Mouse (Mus musculus) c-Kit-negative CD71-positive TER-119-positive erythroid progenitor cells, embryonic 14.5 days (primary cell): ENCODE measurements around the gene Anapc4.

Experiments used
- DNase-seq: peaks from one replicate; pipeline ENCODE4 v3.0.0-alpha.2; 2013; ENCODE audit warnings: low read depth, low spot score

The Anapc4 gene

DNA sequence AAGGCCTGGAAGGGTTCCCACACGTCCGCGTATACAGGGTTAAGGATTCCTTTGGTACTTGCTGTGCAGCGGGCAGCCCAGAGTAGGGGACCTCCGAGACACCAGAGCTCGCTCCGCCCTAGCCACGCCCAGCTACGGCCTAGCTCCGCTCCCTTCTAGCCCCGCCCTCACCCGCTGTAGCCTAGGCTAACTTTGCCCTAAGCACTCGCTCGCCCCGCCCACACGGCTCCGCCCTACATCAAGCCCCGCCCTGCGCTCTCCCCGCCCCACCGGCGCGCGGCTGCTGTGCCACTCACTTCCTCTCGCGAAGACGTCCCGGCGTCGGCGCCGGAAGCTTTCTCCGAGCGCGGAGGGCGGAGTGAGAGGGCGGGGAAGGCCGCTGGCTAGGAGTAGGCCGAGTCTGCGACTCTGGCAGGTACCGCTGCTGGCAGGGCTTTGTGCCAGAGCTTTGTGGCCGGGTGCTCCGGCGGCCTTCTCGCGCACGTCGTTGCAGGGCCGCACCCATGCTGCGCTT lies at the start of gene Anapc4:
TSS of gene Anapc4 (plus strand) at position 252 of the 514 bp plus-strand sequence.
- DNase-seq: peak; percentile 98

DNA sequence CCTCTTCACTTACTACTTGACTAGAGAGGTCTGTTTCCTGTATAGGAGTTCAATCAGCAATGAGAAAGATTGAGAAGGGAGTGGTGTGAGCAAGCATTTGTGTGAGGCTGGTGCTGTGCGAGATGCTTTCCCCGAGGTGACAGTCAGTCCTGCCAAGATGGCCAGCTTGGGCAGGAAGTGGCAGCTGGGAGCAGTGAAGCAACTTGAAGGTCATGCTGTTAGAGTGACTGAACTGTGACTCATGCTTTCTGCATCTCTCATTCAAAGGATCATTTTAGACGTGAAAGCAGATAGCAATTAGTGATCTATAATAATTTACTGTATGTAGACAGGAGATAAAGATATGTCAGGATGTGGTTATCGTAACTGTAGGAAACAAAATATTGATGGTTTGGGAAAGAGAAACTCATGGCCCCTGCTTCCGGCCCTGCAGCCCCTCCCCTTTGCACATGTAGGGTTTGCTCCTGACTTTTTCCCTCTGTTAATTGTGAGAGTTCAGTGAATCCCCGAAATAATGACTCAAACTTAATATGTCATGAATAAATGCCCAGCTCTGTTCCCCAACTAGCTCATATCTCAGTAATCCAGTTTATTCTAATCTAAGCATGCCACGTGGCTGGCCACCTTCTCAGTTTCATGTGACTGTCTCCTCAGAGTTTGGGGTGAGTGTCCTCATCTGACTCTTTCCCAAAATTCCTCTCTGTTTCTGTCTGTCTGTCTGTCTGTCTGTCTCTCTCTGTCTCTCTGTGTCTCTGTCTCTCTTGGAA lies 47.1 kb upstream of the Anapc4 start:
- no peak for DNase-seq

DNA sequence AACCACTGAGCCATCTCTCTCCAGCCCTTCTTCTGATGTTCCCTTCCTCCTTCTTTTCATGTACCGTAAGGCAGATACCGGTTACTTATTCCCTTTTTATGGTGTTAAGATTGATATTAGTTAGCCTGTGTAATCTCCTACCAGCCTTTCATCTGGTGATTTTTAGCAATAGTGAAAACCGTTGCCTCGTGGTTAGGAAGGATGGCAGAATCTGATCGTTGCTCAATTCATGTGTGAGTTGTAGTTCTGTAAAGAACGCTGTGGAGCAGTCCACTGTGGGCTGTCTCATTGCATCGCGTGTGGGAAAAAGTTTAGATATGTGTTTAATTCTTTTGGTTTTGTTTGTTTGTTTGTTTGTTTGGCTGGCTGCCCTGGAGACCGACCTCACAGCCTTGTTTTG lies 40.6 kb upstream of the Anapc4 start:
- DNase-seq: no peak

DNA sequence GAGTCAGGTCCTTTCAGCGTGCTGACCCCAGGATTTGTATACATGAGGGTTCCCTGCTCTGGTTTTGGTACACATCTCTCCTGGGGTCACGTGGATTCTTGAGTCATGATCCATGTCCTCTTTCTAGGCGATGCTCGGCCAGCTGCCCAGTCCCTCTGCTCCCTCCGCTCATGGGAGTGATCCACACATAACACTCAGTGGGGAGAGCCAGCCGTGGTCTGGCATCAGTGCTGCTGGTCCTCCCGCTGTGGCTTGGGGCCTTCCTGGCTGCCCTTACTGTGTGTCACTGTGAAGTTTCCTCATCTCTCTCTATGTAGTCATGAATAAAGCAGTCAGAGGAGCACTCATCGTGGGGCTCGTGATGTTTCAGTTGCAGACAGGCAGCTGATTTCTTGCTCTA lies 39.7 kb upstream of the Anapc4 start:
- DNase-seq: no peak

DNA sequence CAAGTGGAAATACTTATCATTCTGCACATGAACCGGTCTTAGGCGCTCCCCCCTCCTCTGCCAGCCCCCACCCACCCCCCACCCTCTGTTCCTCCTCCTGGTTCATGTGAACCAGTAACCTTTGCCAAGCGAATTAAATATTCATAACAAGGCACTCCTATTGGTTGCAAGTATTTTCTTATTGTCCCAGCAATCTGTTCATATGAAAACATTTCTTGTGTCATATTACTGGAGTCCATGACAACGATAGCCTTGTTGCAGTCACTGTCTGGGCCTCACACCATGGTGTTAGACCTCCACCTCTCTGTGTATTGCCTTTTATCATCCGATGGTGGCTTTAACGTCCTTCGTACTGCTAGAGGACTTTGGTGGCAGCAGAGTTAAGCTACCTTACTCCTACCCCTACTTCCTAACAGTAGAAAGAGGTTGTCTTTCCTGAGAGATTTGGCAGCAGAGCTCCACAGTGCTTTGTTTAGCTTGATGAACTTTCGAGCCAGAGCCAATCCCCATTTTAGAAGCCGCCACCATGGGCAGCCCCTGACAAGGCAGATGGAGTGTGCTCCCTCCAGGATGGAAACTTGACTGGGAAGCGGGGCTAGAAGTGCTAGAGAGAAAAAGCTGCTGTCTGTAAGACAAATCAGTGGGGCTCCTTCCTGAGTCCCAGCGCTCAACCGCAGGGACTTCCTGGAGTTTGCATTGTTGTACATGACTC lies 34.4 kb upstream of the Anapc4 start:
- no peak for DNase-seq

DNA sequence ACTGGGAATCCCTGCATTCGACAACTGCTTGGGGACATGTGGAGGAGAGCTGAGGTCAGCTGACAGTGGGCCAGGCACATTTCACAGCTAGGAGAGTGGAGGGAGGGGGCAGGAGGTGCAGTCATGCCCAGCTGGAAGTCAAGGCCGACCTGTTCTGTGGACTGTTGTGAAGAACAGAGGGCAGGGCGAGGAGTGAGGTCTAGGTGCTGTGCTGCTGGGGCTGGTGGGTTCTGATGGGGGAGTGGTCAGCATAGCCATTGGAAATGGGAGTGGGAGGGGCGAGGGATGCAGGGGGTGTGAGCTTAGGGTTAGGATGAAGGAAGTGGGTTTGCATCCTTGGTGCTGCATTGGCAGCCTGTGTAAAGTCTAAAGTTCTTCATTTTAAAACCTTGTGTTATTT lies 28.0 kb upstream of the Anapc4 start:
- no peak for DNase-seq

DNA sequence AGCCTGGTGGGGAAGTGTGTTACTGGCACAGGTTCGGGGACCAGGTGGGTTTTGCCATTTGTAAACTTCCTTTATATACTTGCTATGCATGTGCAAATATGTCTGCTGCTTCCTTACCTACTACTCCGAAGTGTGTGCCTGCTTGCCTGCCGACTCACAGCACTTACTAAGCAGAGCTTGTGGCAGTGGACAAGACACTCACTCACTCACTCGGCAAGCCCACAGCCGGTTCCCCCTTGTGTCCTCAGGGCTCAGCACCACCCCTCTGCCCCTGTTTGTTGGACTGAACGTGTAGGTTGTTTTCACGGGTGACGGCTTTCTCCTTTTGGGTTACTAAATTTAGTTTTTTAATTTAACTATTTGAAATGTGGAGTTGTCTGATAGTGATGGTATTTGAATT lies 27.5 kb upstream of the Anapc4 start:
- DNase-seq: no peak

DNA sequence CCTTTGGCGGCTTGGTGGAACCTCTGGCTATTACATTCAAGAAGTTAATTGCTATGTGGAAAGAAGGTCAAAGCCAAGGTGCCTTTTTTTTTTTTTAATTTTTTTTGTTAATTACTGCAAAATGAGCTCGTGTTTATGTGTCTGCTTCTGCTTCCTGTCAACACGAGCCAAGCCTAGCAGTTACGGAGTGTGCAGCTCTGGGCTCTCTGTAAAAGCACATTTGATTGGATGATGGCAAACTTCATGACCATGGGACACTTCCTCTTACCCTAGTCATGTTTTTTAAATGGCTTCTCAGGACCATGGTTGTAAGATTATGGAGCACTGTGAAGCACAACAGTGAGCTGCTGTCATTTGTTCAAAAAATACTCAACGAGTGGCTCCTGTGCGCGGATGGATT lies 26.8 kb upstream of the Anapc4 start:
- DNase-seq: no peak

DNA sequence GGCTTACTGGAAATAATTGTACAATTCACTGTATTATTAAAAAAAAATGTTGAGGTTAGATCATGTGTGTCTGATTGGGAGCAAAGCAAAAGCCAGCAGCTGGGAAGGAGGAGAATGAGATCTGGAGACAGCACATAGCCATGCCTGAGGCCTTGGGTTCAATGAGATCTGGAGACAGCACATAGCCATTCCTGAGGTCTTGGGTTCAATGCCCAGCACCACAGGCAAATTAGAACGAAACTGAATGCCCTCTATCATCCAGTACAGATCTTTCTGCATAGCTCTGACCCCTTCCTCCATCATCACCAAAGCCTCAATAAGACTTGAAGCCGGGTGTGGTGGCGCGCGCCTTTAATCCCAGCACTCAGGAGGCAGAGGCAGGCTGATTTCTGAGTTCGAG lies 23.4 kb upstream of the Anapc4 start:
- DNase-seq: no peak

DNA sequence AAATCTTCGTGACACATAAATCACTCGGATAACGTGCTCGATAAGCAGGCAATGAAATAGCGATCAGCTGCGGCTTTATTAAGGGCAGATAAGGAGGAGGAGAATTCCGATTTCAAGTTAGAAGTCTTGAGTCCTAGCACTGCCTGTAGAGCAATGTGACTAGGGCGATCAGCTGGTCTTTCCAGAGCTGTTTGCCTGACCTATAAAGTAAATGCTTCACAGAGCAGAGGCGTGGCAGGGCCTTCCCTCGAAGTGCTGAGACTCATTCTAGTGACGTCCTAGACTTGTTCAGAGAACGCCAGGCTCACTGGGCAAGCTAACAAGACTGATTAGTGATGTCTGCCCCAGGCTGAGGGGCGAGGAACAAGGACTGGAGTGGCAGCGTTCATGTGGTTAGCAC lies 22.8 kb upstream of the Anapc4 start:
- DNase-seq: no peak

DNA sequence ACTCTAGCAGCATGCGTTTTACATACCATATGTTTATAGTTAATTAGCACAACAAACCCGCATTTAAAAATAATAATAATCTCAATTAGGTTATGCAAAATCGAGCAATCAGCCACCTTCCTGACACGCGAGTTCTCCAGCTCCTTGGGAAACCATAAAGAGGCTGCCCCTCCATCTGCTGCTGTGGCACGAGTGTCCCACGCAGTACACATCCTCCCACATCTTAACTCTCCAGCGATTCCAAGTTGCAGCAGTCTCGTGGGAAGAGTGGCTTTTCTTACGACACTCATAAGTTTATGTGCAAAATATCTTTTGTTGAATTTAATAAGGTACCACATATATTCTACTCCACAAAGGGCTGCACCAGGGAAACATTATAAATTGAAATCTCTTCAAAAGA lies 21.4 kb upstream of the Anapc4 start:
- no peak for DNase-seq

DNA sequence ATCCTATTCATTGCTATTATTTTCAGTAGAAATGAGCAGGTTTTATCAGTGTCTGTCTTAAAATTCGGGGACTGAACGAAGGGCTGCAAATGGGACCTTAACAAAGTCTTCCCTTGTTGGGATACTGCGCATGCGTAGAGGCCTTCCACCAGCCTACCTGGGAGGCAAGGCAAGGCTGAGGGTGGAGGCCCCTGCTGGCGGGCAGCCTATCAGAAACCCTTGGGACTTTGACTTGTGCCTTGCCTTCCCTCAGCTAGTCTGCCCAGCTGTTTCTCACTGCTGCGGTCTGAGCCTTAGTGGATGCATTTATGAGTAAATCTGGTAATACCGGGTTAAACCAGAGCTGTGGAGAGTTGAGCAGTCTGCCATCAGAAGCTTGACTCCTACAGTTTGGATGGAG lies 20.5 kb upstream of the Anapc4 start:
- DNase-seq: no peak

DNA sequence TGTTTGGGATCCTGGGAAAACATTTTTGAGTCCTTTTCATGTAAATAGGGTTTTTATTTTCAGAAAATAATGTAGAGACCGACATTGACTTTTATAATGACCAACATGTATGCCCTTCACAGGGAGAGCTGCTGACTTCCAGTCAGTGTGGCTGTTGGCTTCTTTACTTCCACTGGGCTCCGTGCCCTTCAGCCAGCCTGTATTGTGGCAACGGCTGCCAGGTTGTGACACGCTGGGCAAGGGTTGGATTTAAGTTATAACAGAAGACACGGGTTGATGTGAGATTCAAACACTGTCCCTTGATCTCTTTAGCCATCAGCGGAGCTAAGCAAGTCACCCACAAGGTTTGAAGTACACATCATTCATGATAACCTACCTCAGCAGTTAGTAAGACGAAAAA lies 15.1 kb upstream of the Anapc4 start:
- DNase-seq: no peak

DNA sequence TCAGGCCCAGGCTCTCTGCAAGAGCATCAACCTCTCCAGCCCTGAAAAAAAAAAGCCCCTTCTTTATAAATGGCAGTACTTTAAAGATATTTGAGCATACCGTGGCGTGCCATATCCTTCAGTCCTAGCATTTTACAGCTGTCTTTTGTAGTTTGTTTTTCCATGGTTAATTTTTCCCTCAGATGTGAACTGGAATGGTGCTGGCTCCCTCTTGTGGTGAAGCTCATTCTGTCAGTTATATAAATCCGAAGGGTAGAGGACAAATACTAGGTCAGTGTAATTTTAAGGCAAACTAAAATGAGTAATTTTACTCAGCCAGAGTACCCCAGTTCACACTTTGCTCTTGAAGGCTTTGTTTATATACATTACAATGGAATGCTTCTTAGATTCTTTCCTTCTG lies 12.1 kb upstream of the Anapc4 start:
- peak; percentile 9 for DNase-seq

DNA sequence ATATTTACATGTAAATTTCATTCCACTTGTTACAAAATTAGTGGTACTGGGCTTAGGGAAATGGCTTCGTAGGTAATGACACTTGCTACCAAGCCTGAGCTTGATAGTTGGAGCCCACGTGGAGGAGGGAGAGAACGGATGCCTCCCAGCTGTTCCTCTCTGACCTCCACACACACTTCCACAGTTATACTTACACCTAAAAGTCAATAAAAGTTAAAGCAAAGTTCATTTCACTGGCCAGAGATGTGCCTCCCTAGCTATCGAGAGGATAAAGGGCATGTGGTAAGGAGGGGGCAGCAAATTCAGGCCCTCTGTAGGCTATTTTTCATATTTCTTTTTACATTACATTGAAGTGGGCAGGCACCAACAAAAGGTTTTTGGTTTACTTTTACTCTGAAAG lies 5.9 kb upstream of the Anapc4 start:
- DNase-seq: no peak

DNA sequence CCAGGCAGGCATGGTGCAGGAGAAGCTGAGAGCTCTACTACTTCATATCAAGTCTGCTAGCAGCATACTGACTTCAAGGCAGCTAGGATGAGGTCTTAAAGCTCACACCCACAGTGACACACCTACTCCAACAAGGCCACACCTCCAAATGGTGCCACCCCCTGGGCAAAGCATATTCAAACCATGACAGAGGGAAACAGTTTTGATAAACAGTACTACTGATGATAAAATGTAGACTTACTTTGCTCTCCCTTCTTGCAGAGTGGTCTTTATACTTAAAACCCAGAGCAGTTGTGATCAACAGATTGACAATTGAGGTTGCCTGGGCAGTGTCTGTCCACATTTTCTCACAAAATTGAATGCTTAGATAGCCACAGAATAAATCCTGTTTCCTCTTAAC lies 807 bp upstream of the Anapc4 start:
- peak; percentile 56 for DNase-seq

DNA sequence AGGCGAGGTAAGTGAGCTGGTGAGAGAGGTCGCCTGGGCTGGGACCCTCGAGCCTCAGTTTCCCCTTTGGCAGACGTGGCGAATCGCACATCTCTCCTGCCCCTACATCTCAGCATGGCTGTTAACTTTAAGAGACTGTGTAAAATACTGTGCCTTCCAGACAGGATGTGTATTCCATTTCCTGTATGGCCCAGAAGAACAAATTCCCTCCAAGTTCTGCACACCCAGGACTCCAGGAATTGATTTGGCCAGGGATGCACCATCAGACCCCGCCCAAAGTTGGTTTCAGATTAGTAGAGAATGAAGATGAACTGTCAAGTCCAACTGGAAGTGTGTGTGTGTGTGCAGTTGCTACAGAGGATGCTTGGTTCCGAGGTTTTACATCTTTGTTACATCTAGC lies 574 bp downstream of the Anapc4 start:
- peak; percentile 9 for DNase-seq

DNA sequence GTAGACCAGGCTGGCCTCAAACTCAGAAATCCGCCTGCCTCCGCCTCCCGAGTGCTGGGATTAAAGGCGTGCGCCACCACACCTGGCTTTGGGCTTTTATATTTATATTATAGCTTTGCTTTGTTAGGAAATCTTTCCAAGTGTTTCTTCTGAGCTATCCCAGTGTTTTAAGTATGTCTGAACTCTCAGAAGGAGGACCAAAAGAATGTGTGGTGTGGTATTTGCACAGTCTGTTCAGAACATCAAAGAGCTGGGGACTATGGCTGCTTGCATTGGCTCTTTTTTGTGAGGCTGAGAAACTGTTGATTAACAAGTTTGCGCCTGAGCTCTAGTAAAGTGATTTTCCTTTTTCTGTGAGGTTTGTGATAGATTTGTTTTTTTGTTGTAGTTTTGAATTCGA lies 10.5 kb downstream of the Anapc4 start:
- no peak for DNase-seq

DNA sequence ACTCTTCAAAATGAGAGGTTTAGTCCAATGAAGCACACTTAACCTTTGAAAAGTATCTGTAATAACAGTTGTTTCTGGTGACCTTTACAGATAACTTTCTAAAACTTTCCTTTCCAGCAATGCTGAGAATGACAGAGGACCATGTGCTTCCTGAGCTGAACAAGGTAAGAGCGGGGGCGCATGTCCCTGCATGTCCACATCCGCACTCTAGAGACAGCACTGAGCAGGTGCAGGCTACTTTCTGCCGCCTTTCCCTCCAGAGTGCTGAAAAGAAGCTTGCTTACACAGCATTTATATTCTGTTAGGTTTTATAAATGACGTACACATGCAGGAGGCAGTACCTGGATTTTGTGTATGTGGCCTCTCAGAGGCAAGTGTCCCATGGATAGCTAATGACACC lies 21.9 kb downstream of the Anapc4 start:
- no peak for DNase-seq

DNA sequence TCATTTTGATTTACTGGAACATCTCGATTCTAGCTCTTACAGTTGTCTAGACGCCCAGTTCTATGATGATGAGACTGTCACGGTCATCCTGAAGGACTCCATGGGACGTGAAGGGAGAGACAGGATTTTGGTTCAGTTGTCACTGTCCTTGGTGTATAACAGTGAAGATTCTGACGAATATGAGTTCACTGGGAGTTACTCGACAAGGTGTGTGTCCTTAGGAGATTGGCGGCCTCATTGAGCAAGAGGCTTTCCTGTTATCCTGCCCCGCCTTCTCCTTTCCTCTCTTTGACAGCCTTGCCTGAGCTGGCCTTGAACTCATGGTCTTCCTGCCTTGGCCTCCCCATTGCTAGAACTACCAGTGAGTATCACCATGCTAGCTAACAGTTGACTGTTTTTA lies 30.6 kb downstream of the Anapc4 start:
- no peak for DNase-seq

DNA sequence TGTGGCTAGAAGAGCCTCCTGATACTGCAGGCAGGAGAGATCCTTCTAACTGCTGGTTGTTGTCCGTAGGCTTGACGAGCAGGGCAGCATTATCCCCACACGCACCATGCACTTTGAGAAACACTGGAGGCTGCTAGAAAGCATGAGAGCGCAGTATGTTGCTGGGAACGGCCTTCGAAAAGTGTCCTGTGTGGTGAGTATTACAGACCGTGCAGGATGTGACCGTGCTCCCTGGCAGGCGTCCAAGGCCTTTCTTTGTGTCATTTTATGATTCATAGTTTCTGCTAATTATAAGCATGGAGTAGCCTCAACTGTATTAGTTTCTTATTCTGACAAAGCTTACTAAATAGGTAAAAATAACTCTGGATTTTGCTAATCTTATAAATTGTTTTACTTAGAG lies 32.0 kb downstream of the Anapc4 start:
- DNase-seq: no peak

DNA sequence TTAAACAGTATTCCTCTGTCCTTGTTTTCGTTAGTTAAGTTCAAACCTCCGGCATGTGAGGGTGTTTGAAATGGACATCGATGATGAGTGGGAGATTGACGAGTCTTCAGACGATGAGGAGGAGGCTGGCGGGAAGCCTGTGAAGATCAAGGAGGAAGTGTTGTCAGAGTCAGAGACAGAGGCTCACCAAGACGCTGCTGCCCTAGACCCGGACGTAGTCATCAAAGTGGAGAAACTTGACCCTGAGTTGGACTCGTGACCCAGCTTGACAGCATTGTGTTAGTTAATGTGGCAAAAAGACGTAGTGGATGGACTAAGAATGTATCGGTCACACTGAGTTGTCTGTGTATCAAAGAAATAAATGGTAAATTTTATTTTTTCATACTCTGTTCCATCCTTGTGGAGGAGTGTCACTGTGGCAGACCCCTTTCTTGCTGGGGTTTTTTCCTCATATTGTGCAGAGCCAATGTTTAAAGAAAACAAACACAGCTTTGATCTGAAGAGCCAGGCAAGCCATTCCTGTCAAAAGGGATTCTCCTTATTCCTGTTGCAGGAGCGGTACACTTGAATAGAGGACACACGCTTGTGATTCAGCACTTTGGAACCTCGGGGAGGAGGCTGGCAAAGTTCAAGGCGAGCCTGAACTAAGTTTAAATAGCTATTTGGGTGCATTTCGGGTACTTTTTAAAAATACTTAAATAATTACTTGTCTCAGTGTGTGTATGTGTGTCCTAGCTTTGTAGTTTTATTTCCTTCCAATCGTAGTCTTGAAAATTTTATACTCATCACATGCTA lies 32.7 kb downstream of the Anapc4 start:
- no peak for DNase-seq
